Mouse (Mus musculus): ENCODE results near the gene Cyth4. TPM values are rescaled to one million over a fixed set of nuclear protein-coding genes. Genes with fewer than 3 reads are reported as not detected.

Cyth4 gene
- polyA plus RNA-seq (2014; fragmentation: Illumina TruSeq; extraction: RNeasy Lipid Tissue Mini Kit (QIAGEN cat#74804)), result 1.1 TPM

DNA sequence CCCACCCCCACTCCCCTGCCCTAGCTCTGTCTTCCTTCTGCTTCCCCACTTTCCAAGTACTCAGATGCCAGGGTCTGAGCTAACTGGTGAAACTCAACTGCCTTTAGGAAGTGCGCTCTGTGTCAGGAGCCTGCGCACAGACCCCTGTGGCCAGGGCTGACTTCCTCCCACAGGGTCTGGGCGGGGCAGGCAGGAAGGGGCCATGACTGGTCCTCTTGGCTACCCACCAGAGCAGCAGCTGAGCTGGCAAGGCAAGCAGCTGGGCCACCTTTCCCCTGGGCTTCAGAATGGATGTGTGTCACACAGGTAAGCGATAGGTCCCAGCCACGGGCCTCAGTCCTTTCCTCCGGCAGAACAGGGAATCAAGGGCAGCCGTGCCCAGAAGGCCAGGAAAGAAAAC is at the start of gene Cyth4:
Cyth4 (plus strand) TSS at position 134 of the 400 bp plus-strand sequence.

DNA sequence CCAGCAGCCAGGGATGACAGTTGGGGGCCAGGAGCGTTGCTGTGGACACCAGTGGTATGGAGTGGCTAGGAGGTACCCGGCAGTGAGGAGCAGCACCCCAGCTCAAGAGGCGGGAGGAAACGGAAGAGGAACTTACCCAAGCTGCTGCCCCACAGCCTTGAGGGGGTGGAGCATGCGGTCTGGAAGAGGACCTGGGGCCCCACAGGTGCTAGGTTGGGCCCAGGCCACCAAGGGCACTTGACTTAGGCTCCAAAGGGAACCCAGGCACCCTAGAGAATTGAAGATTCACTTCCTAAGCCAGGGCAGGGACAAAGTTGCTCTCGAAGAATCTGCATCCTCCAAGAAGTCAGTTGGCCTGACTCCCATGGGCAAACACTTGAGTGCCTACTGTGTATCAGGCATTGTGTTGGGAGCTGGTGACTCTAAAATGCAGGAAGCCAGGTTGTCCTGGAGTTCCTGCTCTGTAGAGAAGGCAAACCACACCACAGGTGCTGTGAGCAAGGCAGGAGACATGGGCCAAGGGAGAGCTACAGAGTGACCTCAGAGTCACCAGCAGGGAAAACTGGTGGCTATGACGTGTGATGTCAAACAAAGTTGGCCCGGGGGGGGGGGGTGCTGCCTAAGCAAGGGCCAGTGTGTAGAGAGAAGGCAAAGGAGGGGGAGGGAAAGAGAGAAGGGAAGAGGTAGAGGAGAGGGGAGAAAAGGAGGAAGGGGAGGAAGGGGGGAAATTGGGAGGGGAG is 24.0 kb upstream of the Cyth4 start, which contains the start of gene Rac2:
Rac2 (minus strand) TSS at position 126 of the 740 bp plus-strand sequence.

Other genes with a start within 250 kb of the Cyth4 start
- not detected for gene Tex33, start 201.1 kb upstream of the Cyth4 start, polyA plus RNA-seq (2014; fragmentation: Illumina TruSeq; extraction: RNeasy Lipid Tissue Mini Kit (QIAGEN cat#74804))
- 1.4 TPM for gene Tst, start 191.1 kb upstream of the Cyth4 start, polyA plus RNA-seq (2014; fragmentation: Illumina TruSeq; extraction: RNeasy Lipid Tissue Mini Kit (QIAGEN cat#74804))
- 1.5 TPM for gene Mpst, start 190.6 kb upstream of the Cyth4 start, polyA plus RNA-seq (2014; fragmentation: Illumina TruSeq; extraction: RNeasy Lipid Tissue Mini Kit (QIAGEN cat#74804))
- gene Kctd17, start 168.5 kb upstream of the Cyth4 start, polyA plus RNA-seq (2014; fragmentation: Illumina TruSeq; extraction: RNeasy Lipid Tissue Mini Kit (QIAGEN cat#74804)), result 3.5 TPM
- not detected for gene Tmprss6, start 128.4 kb upstream of the Cyth4 start, polyA plus RNA-seq (2014; fragmentation: Illumina TruSeq; extraction: RNeasy Lipid Tissue Mini Kit (QIAGEN cat#74804))
- 0.31 TPM for gene Il2rb, start 101.8 kb upstream of the Cyth4 start, polyA plus RNA-seq (2014; fragmentation: Illumina TruSeq; extraction: RNeasy Lipid Tissue Mini Kit (QIAGEN cat#74804))
- 24.5 TPM for gene C1qtnf6, start 65.6 kb upstream of the Cyth4 start, polyA plus RNA-seq (2014; fragmentation: Illumina TruSeq; extraction: RNeasy Lipid Tissue Mini Kit (QIAGEN cat#74804))
- gene Sstr3, start 52.4 kb upstream of the Cyth4 start, polyA plus RNA-seq (2014; fragmentation: Illumina TruSeq; extraction: RNeasy Lipid Tissue Mini Kit (QIAGEN cat#74804)), result 0.14 TPM
- 0.91 TPM for gene Rac2, start 24.3 kb upstream of the Cyth4 start, polyA plus RNA-seq (2014; fragmentation: Illumina TruSeq; extraction: RNeasy Lipid Tissue Mini Kit (QIAGEN cat#74804))
- gene Elfn2, start 121.7 kb downstream of the Cyth4 start, polyA plus RNA-seq (2014; fragmentation: Illumina TruSeq; extraction: RNeasy Lipid Tissue Mini Kit (QIAGEN cat#74804)), result not detected
- 0.91 TPM for gene Mfng, start 176.4 kb downstream of the Cyth4 start, polyA plus RNA-seq (2014; fragmentation: Illumina TruSeq; extraction: RNeasy Lipid Tissue Mini Kit (QIAGEN cat#74804))
- gene Card10, start 206.0 kb downstream of the Cyth4 start, polyA plus RNA-seq (2014; fragmentation: Illumina TruSeq; extraction: RNeasy Lipid Tissue Mini Kit (QIAGEN cat#74804)), result 0.14 TPM
- gene Cdc42ep1, start 245.6 kb downstream of the Cyth4 start, polyA plus RNA-seq (2014; fragmentation: Illumina TruSeq; extraction: RNeasy Lipid Tissue Mini Kit (QIAGEN cat#74804)), result not detected

All from ovary, adult 10 weeks (tissue).